Mouse (Mus musculus) lung, adult 10 weeks (tissue): ENCODE measurements around the gene Olfr175-ps1. TPM values are rescaled to one million over a fixed set of nuclear protein-coding genes. Genes with fewer than 3 reads are reported as not detected.

Experiments used
- polyA plus RNA-seq: library from polyadenylated mRNA; stranded (reverse); fragments of 350-450 nt; fragmentation: Illumina TruSeq; extraction: RNeasy Lipid Tissue Mini Kit (QIAGEN cat#74804); gene quantifications from one replicate; pipeline ENCODE4 v1.2.3, GENCODE M21; 2014; ENCODE audit warnings: low read depth, low replicate concordance; ENCODE audit not compliant: insufficient read depth

Gene Olfr175-ps1
- not detected for polyA plus RNA-seq

GRCm38 (mm10) chr16:58826732-58827319, at the start of gene Olfr175-ps1:
Olfr175-ps1 (minus strand) TSS chr16:58826782.

GRCm38 (mm10) chr16:58874668-58875067, 48.1 kb upstream of the Olfr175-ps1 start, which contains the start of gene Olfr177:
Olfr177 (minus strand) TSS chr16:58874768.

GRCm38 (mm10) chr16:58800168-58800567, 26.4 kb downstream of the Olfr175-ps1 start, which contains the start of gene Olfr173:
Olfr173 (minus strand) TSS chr16:58800268.

Other genes with a start within 250 kb of the Olfr175-ps1 start
- gene Gm813, start 209.8 kb downstream of the Olfr175-ps1 start, polyA plus RNA-seq, result not detected
- gene E330017A01Rik, start 188.0 kb downstream of the Olfr175-ps1 start, polyA plus RNA-seq, result not detected
- gene Cpox, start 156.5 kb downstream of the Olfr175-ps1 start, polyA plus RNA-seq, result 6.1 TPM
- gene Gpr15, start 107.7 kb downstream of the Olfr175-ps1 start, polyA plus RNA-seq, result 0.23 TPM
- gene Cldnd1, start 98.9 kb downstream of the Olfr175-ps1 start, polyA plus RNA-seq, result 30.3 TPM
- not detected for gene Olfr172, start 63.6 kb downstream of the Olfr175-ps1 start, polyA plus RNA-seq
- not detected for gene Olfr173, start 26.5 kb downstream of the Olfr175-ps1 start, polyA plus RNA-seq
- not detected for gene Olfr177, start 48.0 kb upstream of the Olfr175-ps1 start, polyA plus RNA-seq
- gene Olfr178, start 65.3 kb upstream of the Olfr175-ps1 start, polyA plus RNA-seq, result not detected
- not detected for gene Olfr181, start 102.0 kb upstream of the Olfr175-ps1 start, polyA plus RNA-seq
- gene Olfr180, start 102.6 kb upstream of the Olfr175-ps1 start, polyA plus RNA-seq, result not detected
- not detected for gene Olfr183, start 168.6 kb upstream of the Olfr175-ps1 start, polyA plus RNA-seq
- not detected for gene Olfr186, start 203.5 kb upstream of the Olfr175-ps1 start, polyA plus RNA-seq
- not detected for gene Olfr187, start 213.0 kb upstream of the Olfr175-ps1 start, polyA plus RNA-seq